Mouse (Mus musculus) neural tube, embryonic 11.5 days (tissue): Measurements from ENCODE around the gene Trim71. TPM values are rescaled to one million over a fixed set of nuclear protein-coding genes. Genes with fewer than 3 reads are reported as not detected.
A peak's percentile ranks its signal among the peaks of the same experiment; 100 is the strongest.
"Not testable (repeated sequence)": the region's sequence is repeated elsewhere in the genome, so short reads cannot be mapped to it uniquely, and the experiment has no call there.

Experiments used
- ATAC-seq: fragments of 200-750 bp; cut with Nextera tagmentation; 2 replicates; pipeline ENCODE4 v1.8.0; 2017; ENCODE audit warnings: moderate number of reproducible peaks, mild to moderate bottlenecking, moderate TSS enrichment, moderate library complexity; ENCODE audit not compliant: insufficient read depth, low FRiP score, low TSS enrichment
- DNase-seq: peaks from one replicate; pipeline ENCODE4 v3.0.0-alpha.2; 2015; ENCODE audit warnings: low spot score
- H3K27ac ChIP-seq: fragments of 300-500 bp; sonication (generic); 2 replicates; pipeline ENCODE4 v1.5.1; 2014; ENCODE audit warnings: low read depth, mild to moderate bottlenecking, low read length
- H3K27me3 ChIP-seq: fragments of 300-500 bp; sonication (generic); 2 replicates; pipeline ENCODE4 v1.6.1; 2014; ENCODE audit warnings: mild to moderate bottlenecking, low read length, mixed read lengths; ENCODE audit not compliant: control insufficient read depth, insufficient read depth
- H3K36me3 ChIP-seq: fragments of 300-500 bp; sonication (generic); 2 replicates; pipeline ENCODE4 v1.6.1; 2014; ENCODE audit warnings: mild to moderate bottlenecking, low read length, moderate library complexity, mixed read lengths; ENCODE audit not compliant: control insufficient read depth, insufficient read depth
- H3K4me1 ChIP-seq: fragments of 300-500 bp; sonication (generic); 2 replicates; pipeline ENCODE4 v1.6.1; 2014; ENCODE audit warnings: low read length, mixed read lengths; ENCODE audit not compliant: control insufficient read depth, insufficient read depth
- H3K4me2 ChIP-seq: fragments of 300-500 bp; sonication (generic); 2 replicates; pipeline ENCODE4 v1.6.1; 2014; ENCODE audit warnings: low read depth, mild to moderate bottlenecking, moderate library complexity
- H3K4me3 ChIP-seq: fragments of 300-500 bp; sonication (generic); 2 replicates; pipeline ENCODE4 v1.5.1; 2014; ENCODE audit warnings: low read depth, low read length
- H3K9ac ChIP-seq: fragments of 300-500 bp; sonication (generic); 2 replicates; pipeline ENCODE4 v1.6.1; 2014; ENCODE audit warnings: mild to moderate bottlenecking, low read length
- H3K9me3 ChIP-seq: fragments of 300-500 bp; sonication (generic); 2 replicates; pipeline ENCODE4 v1.6.1; 2016; ENCODE audit warnings: low read length; ENCODE audit not compliant: control insufficient read depth
- WGBS: fragments of 180-500 bp; shearing (Covaris S2); extraction: QIAGEN DNeasy Blood & Tissue Kit; methylation state at CpG from one replicate; pipeline ENCODE4 v1.1.7; 2014; 5-methylcytosine and 5-hydroxymethylcytosine counted together
- polyA plus RNA-seq: library from polyadenylated mRNA; unstranded; fragments of >200 nt; fragmentation: Nextera tagmentation; extraction: Ambion mirVana; gene quantifications from 2 replicates; pipeline ENCODE4 v1.2.1, GENCODE M21; 2014

Gene Trim71
- polyA plus RNA-seq, 1 experiment from 2014 or later = 2.1 TPM

DNA sequence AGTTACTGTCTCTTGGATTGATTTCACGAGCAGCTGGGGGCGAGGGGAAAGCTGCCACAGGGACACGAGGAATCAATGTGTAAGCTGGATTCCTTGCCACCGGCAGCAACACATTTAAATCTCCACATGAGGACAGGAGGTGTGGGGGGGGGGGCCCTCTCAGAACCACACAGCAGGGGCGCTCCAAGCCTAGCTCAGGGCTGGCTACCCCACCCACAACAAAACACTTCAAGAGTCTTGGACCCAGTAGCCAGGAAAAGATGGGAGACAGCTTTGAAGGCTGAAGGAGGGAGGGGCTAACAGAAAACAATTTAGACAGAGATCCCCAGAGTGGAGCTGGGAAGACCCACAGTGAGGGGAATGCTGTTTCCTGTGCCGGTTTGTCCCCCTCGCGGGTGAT lies 38.3 kb downstream of the Trim71 start:
- no peak for ATAC-seq
- Histone ChIP-seq H3K36me3 (no peaks in the 10 kb centered on the region), H3K9ac (peak overlapping the region; percentile 14; the same call in 1 of the 2 replicates), H3K4me1 (peaks cover 28% of the 10 kb centered on the region), H3K4me3 (no peak overlapping the region), H3K27ac (peak overlapping the region; percentile 69), H3K9me3 (no peaks in the 10 kb centered on the region), H3K4me2 (peak overlapping the region; percentile 28), H3K27me3 (no peaks in the 10 kb centered on the region)
- 8% methylated on average over 8 of the region's 8 CpGs for WGBS
- peak; percentile 32 for DNase-seq

DNA sequence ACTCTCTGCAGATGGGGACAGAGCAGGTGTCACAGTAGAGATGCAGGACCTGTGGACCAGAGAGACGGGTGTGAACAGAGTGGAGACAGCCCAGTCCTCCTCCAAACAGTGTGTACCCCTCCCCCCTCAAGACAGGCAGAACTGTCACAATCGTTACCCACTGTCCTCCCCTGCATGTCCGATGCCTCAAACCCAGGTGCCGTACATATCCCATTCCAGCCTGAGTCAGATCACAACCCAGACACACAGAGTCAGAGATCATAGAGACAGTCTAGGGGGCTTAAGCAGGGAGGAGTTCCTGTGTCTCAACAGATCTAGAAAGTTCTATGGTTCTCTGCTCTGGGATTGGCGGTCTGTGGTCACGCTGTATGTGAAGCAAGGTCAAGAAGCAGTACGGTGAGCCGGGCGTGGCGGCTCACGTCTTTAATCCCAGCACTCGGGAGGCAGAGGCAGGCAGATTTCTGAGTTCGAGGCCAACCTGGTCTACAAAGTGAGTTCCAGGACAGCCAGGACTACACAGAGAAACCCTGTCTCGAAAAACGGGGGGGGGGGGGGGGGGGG lies 39.0 kb downstream of the Trim71 start:
- no peak for DNase-seq
- Histone ChIP-seq H3K9ac (no peak overlapping the region), H3K4me1 (peaks cover 23% of the 10 kb centered on the region), H3K4me3 (no peak overlapping the region), H3K4me2 (no peak overlapping the region), H3K9me3 (no peaks in the 10 kb centered on the region), H3K36me3 (no peaks in the 10 kb centered on the region), H3K27me3 (no peaks in the 10 kb centered on the region), H3K27ac (no peak overlapping the region)
- WGBS = 94% methylated on average over 13 of the region's 15 CpGs
- no peak for ATAC-seq

DNA sequence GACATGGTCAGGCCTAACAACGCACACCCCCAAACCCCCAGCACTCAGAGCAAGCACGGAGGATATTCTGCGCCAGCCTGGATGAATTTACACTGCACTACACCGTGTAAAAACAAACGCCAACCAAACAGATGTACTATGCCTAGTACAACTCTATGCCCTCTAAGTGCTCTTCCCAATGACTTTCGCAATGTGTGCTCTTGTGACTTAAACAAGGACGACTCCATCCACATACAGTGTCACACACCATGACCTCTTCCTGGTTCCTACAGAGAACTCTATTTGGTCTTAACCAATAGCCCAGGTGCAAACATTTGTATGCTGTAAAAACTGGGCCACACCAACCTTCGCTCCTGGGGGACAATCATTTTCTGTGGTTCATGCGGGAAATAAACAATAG lies 41.7 kb downstream of the Trim71 start:
- no peak for ATAC-seq
- 89% methylated on average over 9 of the region's 9 CpGs for WGBS
- Histone ChIP-seq H3K4me1 (peaks cover 20% of the 10 kb centered on the region), H3K9me3 (no peaks in the 10 kb centered on the region), H3K36me3 (no peaks in the 10 kb centered on the region), H3K9ac (no peak overlapping the region), H3K27me3 (no peaks in the 10 kb centered on the region), H3K4me3 (no peak overlapping the region), H3K27ac (no peak overlapping the region), H3K4me2 (no peak overlapping the region)
- DNase-seq = no peak

DNA sequence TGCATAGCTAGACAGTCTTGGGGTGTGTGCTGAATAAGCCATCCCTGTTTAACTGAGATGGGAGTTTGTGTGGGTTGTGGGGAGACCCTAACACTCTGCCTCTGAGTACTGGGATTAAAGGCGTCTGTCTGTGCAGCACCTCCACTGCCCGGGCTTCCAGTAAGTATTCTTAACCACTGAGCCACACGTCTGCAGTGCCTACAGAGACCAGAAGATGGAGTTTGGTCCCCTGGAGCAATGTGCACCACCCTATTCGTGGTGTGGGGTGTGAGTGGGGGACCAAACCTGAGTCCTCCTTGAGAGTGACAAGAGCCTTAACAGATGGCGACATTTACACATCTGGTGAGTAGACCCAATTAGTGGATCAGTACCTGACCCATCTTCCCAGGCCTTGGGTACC lies 42.1 kb downstream of the Trim71 start:
- Histone ChIP-seq H3K4me1 (peaks cover 18% of the 10 kb centered on the region), H3K4me2 (no peak overlapping the region), H3K9me3 (no peaks in the 10 kb centered on the region), H3K27me3 (no peaks in the 10 kb centered on the region), H3K27ac (no peak overlapping the region), H3K36me3 (no peaks in the 10 kb centered on the region), H3K4me3 (no peak overlapping the region), H3K9ac (no peak overlapping the region)
- WGBS = 63% methylated on average over 5 of the region's 5 CpGs
- no peak for ATAC-seq
- DNase-seq = no peak

DNA sequence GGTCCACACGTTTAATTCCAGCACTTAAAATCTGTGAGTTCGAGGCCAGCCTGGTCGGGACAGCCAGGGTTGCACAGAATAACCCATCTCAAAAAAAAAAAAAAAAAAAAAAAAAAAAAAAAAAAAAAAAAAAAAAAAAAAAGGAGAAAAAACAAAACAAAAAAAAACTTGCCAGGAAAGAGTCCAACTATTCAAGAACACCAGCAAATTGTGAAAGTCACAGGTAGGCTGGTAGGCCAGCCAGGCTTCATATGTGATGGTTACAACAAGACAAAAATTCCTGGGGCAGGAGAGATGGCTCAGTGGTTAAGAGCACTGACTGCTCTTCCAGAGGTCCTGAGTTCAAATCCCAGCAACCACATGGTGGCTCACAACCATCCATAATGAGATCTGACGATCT lies 43.6 kb downstream of the Trim71 start:
- not testable (repeated sequence) for H3K4me1 ChIP-seq, H3K36me3 ChIP-seq, ATAC-seq, DNase-seq, H3K27ac ChIP-seq, H3K4me3 ChIP-seq, H3K9me3 ChIP-seq, H3K27me3 ChIP-seq, H3K9ac ChIP-seq, H3K4me2 ChIP-seq
- WGBS = 77% methylated on average over 4 of the region's 4 CpGs

- Histone ChIP-seq H3K27me3 (no peaks in the 10 kb centered on the region), H3K9me3 (peaks cover 2% of the 10 kb centered on the region; the same call in 1 of the 2 replicates), H3K4me3 (no peak overlapping the region), H3K4me1 (no peaks in the 10 kb centered on the region), H3K27ac (no peak overlapping the region), H3K4me2 (no peak overlapping the region), H3K9ac (no peak overlapping the region), H3K36me3 (peaks cover 8% of the 10 kb centered on the region)
- DNase-seq (no peak), ATAC-seq (no peak)
- WGBS = 56% methylated on average over 9 of the region's 9 CpGs
These were observed 45.2 kb downstream of the Trim71 start for GRCm38 (mm10) chr9:114518812-114519477.

DNA sequence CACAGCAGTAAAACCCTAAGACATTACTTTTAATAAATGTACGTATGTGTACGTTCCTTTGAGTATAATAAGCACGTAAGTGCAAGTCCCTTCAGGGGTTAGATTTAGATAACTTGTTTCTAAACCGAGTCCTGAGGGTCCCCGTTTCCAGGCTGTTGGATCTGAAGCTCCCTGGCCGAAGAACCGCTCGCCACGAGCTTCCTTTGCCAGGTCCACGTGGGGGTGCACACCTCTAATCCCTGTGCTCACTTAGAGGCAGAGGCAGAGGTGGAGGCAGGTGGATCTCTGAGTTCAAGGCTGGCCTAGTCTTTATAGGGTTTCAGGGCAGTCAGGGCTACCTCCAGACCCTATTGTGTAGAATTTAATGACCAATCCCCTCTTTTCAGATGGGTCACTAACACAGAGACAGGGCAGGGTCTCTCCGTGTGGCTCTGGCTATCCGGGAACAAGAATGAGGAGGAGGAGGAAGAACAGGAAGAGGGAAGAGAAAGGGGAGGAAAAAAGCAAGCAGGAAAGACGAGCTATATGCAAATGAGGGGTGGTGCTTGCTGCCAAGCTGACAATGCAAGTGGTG lies 46.2 kb downstream of the Trim71 start:
- H3K4me2 ChIP-seq = no peak overlapping the region
- H3K9ac ChIP-seq = no peak overlapping the region
- DNase-seq = no peak
- peaks cover 18% of the 10 kb centered on the region for H3K36me3 ChIP-seq
- H3K4me3 ChIP-seq = no peak overlapping the region
- ATAC-seq = no peak
- 80% methylated on average over 13 of the region's 13 CpGs for WGBS
- H3K27me3 ChIP-seq = no peaks in the 10 kb centered on the region
- peaks cover 11% of the 10 kb centered on the region for H3K9me3 ChIP-seq
- no peaks in the 10 kb centered on the region for H3K4me1 ChIP-seq
- H3K27ac ChIP-seq = no peak overlapping the region

DNA sequence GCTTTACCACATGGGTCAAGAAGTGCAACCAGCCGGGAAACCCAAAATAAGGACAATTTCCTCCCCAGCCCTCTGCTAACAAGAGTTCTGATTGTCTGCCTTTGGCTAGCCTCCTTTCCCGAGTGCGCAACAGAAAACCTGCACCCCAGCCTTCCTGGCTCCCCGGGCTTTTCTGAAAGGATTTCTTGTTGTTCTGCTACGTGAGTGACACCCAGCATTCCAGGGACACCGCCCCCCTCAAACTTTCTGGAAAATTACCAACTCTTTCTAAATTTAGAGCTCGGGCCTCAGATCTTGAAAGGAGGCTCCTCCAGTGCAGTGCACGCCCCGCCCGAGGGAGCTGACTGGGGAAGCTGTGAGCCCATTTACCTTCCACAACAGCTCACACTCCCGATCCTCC lies 48.8 kb downstream of the Trim71 start, which contains the start of gene C130032M10Rik:
TSS of gene C130032M10Rik (plus strand) at position 334 of the 400 bp plus-strand sequence.
- WGBS = 91% methylated on average over 11 of the region's 11 CpGs
- H3K9me3 ChIP-seq = peaks cover 21% of the 10 kb centered on the region
- no peak for DNase-seq

DNA sequence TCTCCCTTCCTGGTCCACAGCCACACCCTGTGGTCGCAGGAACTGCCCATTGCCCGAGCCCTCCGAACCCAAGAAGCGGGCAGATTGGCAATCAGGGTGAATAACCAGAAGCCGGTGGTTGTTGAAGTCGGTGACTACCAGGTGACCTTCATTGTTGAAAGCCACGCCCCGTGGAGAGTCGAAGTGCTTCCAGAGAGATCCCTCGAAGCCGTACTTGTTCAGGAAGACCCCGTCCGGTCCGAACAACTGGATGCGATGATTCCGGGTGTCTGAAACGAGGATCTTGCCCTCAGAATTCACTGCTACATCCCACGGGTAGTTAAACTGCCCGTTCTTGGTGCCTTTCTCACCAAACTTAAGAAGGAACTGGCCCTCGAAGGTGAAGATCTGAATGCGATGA lies 51.3 kb downstream of the Trim71 start:
- Histone ChIP-seq H3K27me3 (no peaks in the 10 kb centered on the region), H3K4me3 (no peak overlapping the region), H3K9me3 (peaks cover 21% of the 10 kb centered on the region), H3K27ac (no peak overlapping the region), H3K9ac (no peak overlapping the region), H3K36me3 (peaks cover 42% of the 10 kb centered on the region), H3K4me1 (no peaks in the 10 kb centered on the region), H3K4me2 (no peak overlapping the region)
- WGBS = 96% methylated on average over 21 of the region's 21 CpGs
- DNase-seq (no peak), ATAC-seq (no peak)

More for the DNA sequence above, 48.8 kb downstream of the Trim71 start, which contains the start of gene C130032M10Rik:
- Histone ChIP-seq H3K27ac (no peak within 1 kb of the TSS), H3K9ac (no peak within 1 kb of the TSS), H3K27me3 (no peaks in the 10 kb centered on the region), H3K4me1 (no peaks in the 10 kb centered on the region), H3K36me3 (peaks cover 37% of the 10 kb centered on the region), H3K4me2 (no peak within 1 kb of the TSS), H3K4me3 (no peak within 1 kb of the TSS)
- ATAC-seq = no peak
